Mouse (Mus musculus): ENCODE measurements around the gene Cpt1a. TPM values are rescaled to one million over a fixed set of nuclear protein-coding genes. Genes with fewer than 3 reads are reported as not detected.

Gene Cpt1a
- total RNA-seq, 2 experiments from 2014 or later = 24.1 to 28.5 TPM

GRCm38 (mm10) chr19:3324931-3325711 is 3.0 kb downstream of the Cpt1a start:
- intact Hi-C loops (cut with DNase I) = no loop called here
- peak; percentile 93 for DNase-seq

- no peak for DNase-seq
- intact Hi-C loops (cut with DNase I) = no loop called here
Observed at GRCm38 (mm10) chr19:3325771-3326478, 3.8 kb downstream of the Cpt1a start.

- DNase-seq = no peak
- intact Hi-C loops (cut with DNase I) = no loop called here
Observed at GRCm38 (mm10) chr19:3326479-3327047, 4.4 kb downstream of the Cpt1a start.

GRCm38 (mm10) chr19:3333247-3333646 is 11.1 kb downstream of the Cpt1a start:
- no peak for DNase-seq
- intact Hi-C loops (cut with DNase I) = no loop called here

- DNase-seq = no peak
- intact Hi-C loops (cut with DNase I) = no loop called here
Observed at GRCm38 (mm10) chr19:3333694-3334515, 11.8 kb downstream of the Cpt1a start.

- DNase-seq = no peak
- intact Hi-C loops (cut with DNase I) = no loop called here
Observed at GRCm38 (mm10) chr19:3334550-3334949, 12.4 kb downstream of the Cpt1a start.

GRCm38 (mm10) chr19:3335917-3336316 is 13.8 kb downstream of the Cpt1a start:
- intact Hi-C loops (cut with DNase I) = no loop called here
- no peak for DNase-seq

GRCm38 (mm10) chr19:3336485-3337255 is 14.5 kb downstream of the Cpt1a start:
- intact Hi-C loops (cut with DNase I) = no loop called here
- DNase-seq = peak; percentile 13

GRCm38 (mm10) chr19:3339187-3339586 is 17.1 kb downstream of the Cpt1a start:
- DNase-seq = no peak
- intact Hi-C loops (cut with DNase I) = no loop called here

GRCm38 (mm10) chr19:3341021-3341420 is 18.9 kb downstream of the Cpt1a start:
- intact Hi-C loops (cut with DNase I) = no loop called here
- DNase-seq = no peak

- intact Hi-C loops (cut with DNase I) = no loop called here
- no peak for DNase-seq
Observed at GRCm38 (mm10) chr19:3343929-3344328, 21.8 kb downstream of the Cpt1a start.

- DNase-seq = no peak
- intact Hi-C loops (cut with DNase I) = no loop called here
Observed at GRCm38 (mm10) chr19:3344636-3345544, 22.8 kb downstream of the Cpt1a start.

GRCm38 (mm10) chr19:3347784-3348183 is 25.6 kb downstream of the Cpt1a start:
- DNase-seq = no peak
- intact Hi-C loops (cut with DNase I) = no loop called here

GRCm38 (mm10) chr19:3353415-3354111 is 31.4 kb downstream of the Cpt1a start:
- intact Hi-C loops (cut with DNase I) = no loop called here
- DNase-seq = peak; percentile 37

GRCm38 (mm10) chr19:3355096-3355495 is 33.0 kb downstream of the Cpt1a start:
- no peak for DNase-seq
- intact Hi-C loops (cut with DNase I) = no loop called here

- intact Hi-C loops (cut with DNase I) = no loop called here
Observed at GRCm38 (mm10) chr19:3356516-3356915, 34.4 kb downstream of the Cpt1a start.

GRCm38 (mm10) chr19:3357620-3358019 is 35.5 kb downstream of the Cpt1a start:
- no peak for DNase-seq
- intact Hi-C loops (cut with DNase I) = no loop called here

More at GRCm38 (mm10) chr19:3356516-3356915, 34.4 kb downstream of the Cpt1a start:
- DNase-seq = no peak

GRCm38 (mm10) chr19:3359841-3360588 is 37.9 kb downstream of the Cpt1a start:
- DNase-seq = no peak
- intact Hi-C loops (cut with DNase I) = no loop called here
